Mouse (Mus musculus): ENCODE data around the gene Kcnj9.

GRCm38 (mm10) chr1:172324725-172325124 is 4.4 kb downstream of the Kcnj9 start:
- no peak; the same call in 1 of the 2 replicates for TF ChIP-seq POLR2A (IDR thresholded peaks at IDR 0.05; ENCODE audit: extremely low read depth, insufficient read depth, low read length)
- peak; percentile 91 for TF ChIP-seq CTCF (IDR thresholded peaks at IDR 0.05; ENCODE audit: extremely low read depth, insufficient read depth, low read length)

Data from cortical plate, adult 2 months (tissue).